11 mouse cellular contexts compared by ENCODE assay signal in genomic region chr1:159660620-159661501, GRCm38 (mm10).
A peak's percentile ranks its signal among the peaks of the same experiment; 100 is the strongest.
DNase-seq lines count a peak whose midpoint lies in the region; ATAC-seq and TF ChIP-seq lines count a peak whose summit lies in the region.
"Had no signal": no experiment of that assay in that cellular context is flagged by ENCODE, and none has a peak within 500 bp of the region (broad histone marks: within the 10 kb centered on the region; RNA-seq: fewer than 3 reads in every experiment).

No protein-coding gene starts in this region.

- no peaks in the 10 kb centered on the region for H3K36me3 ChIP-seq in forebrain, embryonic 14.5 days (ENCODE audit: control insufficient read depth, insufficient read depth, low read length)
- H3K36me3 ChIP-seq in neural tube, embryonic 14.5 days (ENCODE audit: control insufficient read depth, insufficient read depth, low read length), result no peaks in the 10 kb centered on the region
- H3K36me3 ChIP-seq: intestine, embryonic 15.5 days had no signal

- DNase-seq in left cerebral cortex, postnatal 14 days (ENCODE audit: low spot score in 2 of 2), result peak; percentile 37 to 53
- DNase-seq in left cerebral cortex, adult 11 months (ENCODE audit: low spot score), result no peak
- DNase-seq in forebrain, embryonic 14.5 days (ENCODE audit: low spot score), result peak; percentile 70
- DNase-seq in lung, adult 2 months, result peak; percentile 19
- no peak for DNase-seq in ovary, postnatal 10 days (ENCODE audit: low spot score)
- DNase-seq: cerebellum, adult 9-10 months; heart, adult 18-20 months had no signal

- intact Hi-C loops in left cerebral cortex, postnatal 14 days (cut with DNase I), result loop anchor here (10.0 kb wide), 3 partner anchors 104 to 266 kb away; partner anchors contain the start of gene Tnr

- no peak for TF ChIP-seq CTCF in lung, adult 2 months (IDR thresholded peaks at IDR 0.05; ENCODE audit: insufficient read depth, low read length)

- peak; percentile 74 for ATAC-seq in forebrain, embryonic 14.5 days
- peak; percentile 76 for ATAC-seq in neural tube, embryonic 14.5 days (ENCODE audit: low read depth)
- no peak for ATAC-seq in erythroblast, adult 5-6 weeks (replicated peaks; ENCODE audit: low FRiP score, poor library complexity, severe bottlenecking)
- ATAC-seq: intestine, embryonic 15.5 days had no signal

- H3K4me2 ChIP-seq in forebrain, embryonic 14.5 days (ENCODE audit: low read length), result no peak overlapping the region
- no peak overlapping the region for H3K4me2 ChIP-seq in neural tube, embryonic 14.5 days (ENCODE audit: low read depth, low read length)
- H3K4me2 ChIP-seq: intestine, embryonic 15.5 days had no signal

- TF ChIP-seq POLR2A in lung, adult 2 months (IDR thresholded peaks at IDR 0.05; ENCODE audit: borderline replicate concordance, extremely low read depth, low read depth, low read length), result no peak

- H3K4me1 ChIP-seq in forebrain, embryonic 14.5 days (ENCODE audit: control insufficient read depth, insufficient read depth, low read length), result peaks cover 10% of the 10 kb centered on the region
- no peaks in the 10 kb centered on the region for H3K4me1 ChIP-seq in lung, adult 2 months (ENCODE audit: control insufficient read depth, insufficient read depth, low read length)
- no peaks in the 10 kb centered on the region for H3K4me1 ChIP-seq in neural tube, embryonic 14.5 days (ENCODE audit: control insufficient read depth, insufficient read depth, low read length)
- H3K4me1 ChIP-seq: intestine, embryonic 15.5 days had no signal

- H3K9me3 ChIP-seq in forebrain, embryonic 14.5 days (replicated peaks; ENCODE audit: control insufficient read depth, low read length), result no peaks in the 10 kb centered on the region
- H3K9me3 ChIP-seq in neural tube, embryonic 14.5 days (ENCODE audit: control insufficient read depth, low read length), result no peaks in the 10 kb centered on the region
- H3K9me3 ChIP-seq: intestine, embryonic 15.5 days had no signal

- no peak overlapping the region for H3K4me3 ChIP-seq in forebrain, embryonic 14.5 days (ENCODE audit: low read depth, low read length)
- no peak overlapping the region for H3K4me3 ChIP-seq in lung, adult 2 months (replicated peaks; ENCODE audit: extremely low read depth, low read depth, low read length)
- no peak overlapping the region for H3K4me3 ChIP-seq in neural tube, embryonic 14.5 days (ENCODE audit: low read depth, low read length)
- H3K4me3 ChIP-seq: erythroblast, embryonic 14.5 days; intestine, embryonic 15.5 days had no signal

- no peaks in the 10 kb centered on the region for H3K27me3 ChIP-seq in forebrain, embryonic 14.5 days (replicated peaks; ENCODE audit: control insufficient read depth, insufficient read depth, low read length)
- H3K27me3 ChIP-seq in neural tube, embryonic 14.5 days (ENCODE audit: control insufficient read depth, insufficient read depth, low read length), result no peaks in the 10 kb centered on the region
- H3K27me3 ChIP-seq: intestine, embryonic 15.5 days had no signal

- WGBS in forebrain, embryonic 14.5 days, result 29% methylated on average over 6 of the region's 6 CpGs
- WGBS in lung, adult 2 months, result 63% methylated on average over 6 of the region's 6 CpGs
- 38% methylated on average over 6 of the region's 6 CpGs for WGBS in neural tube, embryonic 14.5 days

- peak overlapping the region; percentile 9; the same call in 1 of the 2 replicates for H3K27ac ChIP-seq in forebrain, embryonic 14.5 days (ENCODE audit: low read depth, low read length)
- H3K27ac ChIP-seq in neural tube, embryonic 14.5 days (ENCODE audit: low read depth, low read length), result no peak overlapping the region
- H3K27ac ChIP-seq: intestine, embryonic 15.5 days had no signal

- no peak overlapping the region for H3K9ac ChIP-seq in forebrain, embryonic 14.5 days (ENCODE audit: low read length)
- no peak overlapping the region for H3K9ac ChIP-seq in neural tube, embryonic 14.5 days (replicated peaks; ENCODE audit: low read depth, low read length)
- H3K9ac ChIP-seq: intestine, embryonic 15.5 days had no signal

Comparison
In these comparisons a context has a peak if more than half of its experiments do, and no peak if none do; other contexts are left out.
1. DNase-seq: peak in left cerebral cortex, postnatal 14 days (2 of 2), forebrain, embryonic 14.5 days (single experiment) and lung, adult 2 months (single experiment); none in left cerebral cortex, adult 11 months (single experiment) and ovary, postnatal 10 days (single experiment).